Mouse (Mus musculus): ENCODE measurements around the gene Abl2.

Gene Abl2

GRCm38 (mm10) chr1:156584175-156584574, 25.6 kb downstream of the Abl2 start:
- no peak for DNase-seq (ENCODE audit: low spot score)

- no peak for DNase-seq (ENCODE audit: low spot score)
Measured at GRCm38 (mm10) chr1:156585512-156585911, 26.9 kb downstream of the Abl2 start.

- DNase-seq (ENCODE audit: low spot score) = no peak
Measured at GRCm38 (mm10) chr1:156589811-156590305, 31.3 kb downstream of the Abl2 start.

- DNase-seq (ENCODE audit: low spot score) = no peak
Measured at GRCm38 (mm10) chr1:156590357-156590756, 31.8 kb downstream of the Abl2 start.

GRCm38 (mm10) chr1:156593267-156593666, 34.7 kb downstream of the Abl2 start:
- DNase-seq (ENCODE audit: low spot score) = no peak

- no peak for DNase-seq (ENCODE audit: low spot score)
Measured at GRCm38 (mm10) chr1:156597089-156597488, 38.5 kb downstream of the Abl2 start.

GRCm38 (mm10) chr1:156602545-156602944, 44.0 kb downstream of the Abl2 start:
- no peak for DNase-seq (ENCODE audit: low spot score)

- DNase-seq (ENCODE audit: low spot score) = no peak
Measured at GRCm38 (mm10) chr1:156605094-156605866, 46.7 kb downstream of the Abl2 start.

- DNase-seq (ENCODE audit: low spot score) = no peak
Measured at GRCm38 (mm10) chr1:156605940-156606339, 47.4 kb downstream of the Abl2 start.

GRCm38 (mm10) chr1:156608496-156608895, 49.9 kb downstream of the Abl2 start:
- no peak for DNase-seq (ENCODE audit: low spot score)

- no peak for DNase-seq (ENCODE audit: low spot score)
Measured at GRCm38 (mm10) chr1:156610257-156610656, 51.7 kb downstream of the Abl2 start.

GRCm38 (mm10) chr1:156613855-156614530, 55.4 kb downstream of the Abl2 start:
- DNase-seq (ENCODE audit: low spot score) = no peak

- DNase-seq (ENCODE audit: low spot score) = no peak
Measured at GRCm38 (mm10) chr1:156614710-156615109, 56.1 kb downstream of the Abl2 start.

- DNase-seq (ENCODE audit: low spot score) = peak; percentile 19
Measured at GRCm38 (mm10) chr1:156615381-156616133, 57.0 kb downstream of the Abl2 start.

GRCm38 (mm10) chr1:156616989-156617598, 58.5 kb downstream of the Abl2 start:
- no peak for DNase-seq (ENCODE audit: low spot score)

- DNase-seq (ENCODE audit: low spot score) = no peak
Measured at GRCm38 (mm10) chr1:156617811-156618210, 59.2 kb downstream of the Abl2 start.

GRCm38 (mm10) chr1:156620292-156620909, 61.8 kb downstream of the Abl2 start:
- DNase-seq (ENCODE audit: low spot score) = no peak

- DNase-seq (ENCODE audit: low spot score) = no peak
Measured at GRCm38 (mm10) chr1:156620951-156621350, 62.4 kb downstream of the Abl2 start.

- no peak for DNase-seq (ENCODE audit: low spot score)
Measured at GRCm38 (mm10) chr1:156624231-156624630, 65.6 kb downstream of the Abl2 start.

- no peak for DNase-seq (ENCODE audit: low spot score)
Measured at GRCm38 (mm10) chr1:156626729-156627128, 68.1 kb downstream of the Abl2 start.

GRCm38 (mm10) chr1:156629984-156630383, 71.4 kb downstream of the Abl2 start:
- DNase-seq (ENCODE audit: low spot score) = no peak

- DNase-seq (ENCODE audit: low spot score) = no peak
Measured at GRCm38 (mm10) chr1:156630965-156631364, 72.4 kb downstream of the Abl2 start.
